Mouse (Mus musculus): ENCODE measurements around the gene St6galnac4.

The St6galnac4 gene

GRCm38 (mm10) chr2:32629276-32629976 lies 42.5 kb downstream of the St6galnac4 start:
- peak; percentile 86 for DNase-seq

- no peak for DNase-seq
Observed at GRCm38 (mm10) chr2:32630036-32630435, 43.1 kb downstream of the St6galnac4 start.

GRCm38 (mm10) chr2:32631046-32631445 lies 44.2 kb downstream of the St6galnac4 start:
- no peak for DNase-seq

- DNase-seq = peak; percentile 85
Observed at GRCm38 (mm10) chr2:32631737-32632394, 45.0 kb downstream of the St6galnac4 start.

- DNase-seq = no peak
Observed at GRCm38 (mm10) chr2:32633660-32634059, 46.8 kb downstream of the St6galnac4 start.

GRCm38 (mm10) chr2:32634277-32635105 lies 47.6 kb downstream of the St6galnac4 start:
- no peak for DNase-seq

GRCm38 (mm10) chr2:32636617-32637016 lies 49.7 kb downstream of the St6galnac4 start:
- DNase-seq = no peak

- DNase-seq = no peak
Observed at GRCm38 (mm10) chr2:32637778-32638281, 50.9 kb downstream of the St6galnac4 start.

- no peak for DNase-seq
Observed at GRCm38 (mm10) chr2:32639632-32640031, 52.7 kb downstream of the St6galnac4 start.

GRCm38 (mm10) chr2:32640550-32641051 lies 53.7 kb downstream of the St6galnac4 start:
- no peak for DNase-seq

- no peak for DNase-seq
Observed at GRCm38 (mm10) chr2:32641810-32642209, 54.9 kb downstream of the St6galnac4 start.

GRCm38 (mm10) chr2:32642813-32643212 lies 55.9 kb downstream of the St6galnac4 start:
- DNase-seq = no peak

GRCm38 (mm10) chr2:32644083-32644482 lies 57.2 kb downstream of the St6galnac4 start:
- no peak for DNase-seq

- no peak for DNase-seq
Observed at GRCm38 (mm10) chr2:32644799-32645475, 58.0 kb downstream of the St6galnac4 start.

- no peak for DNase-seq
Observed at GRCm38 (mm10) chr2:32645647-32646046, 58.8 kb downstream of the St6galnac4 start.

- DNase-seq = no peak
Observed at GRCm38 (mm10) chr2:32646379-32647056, 59.6 kb downstream of the St6galnac4 start, which contains the start of gene Eng. TSS of gene Eng (plus strand) at chr2:32646595.

- no peak for DNase-seq
Observed at GRCm38 (mm10) chr2:32647366-32647765, 60.5 kb downstream of the St6galnac4 start.

Measured in embryo, embryonic 11 days (tissue).